Mouse (Mus musculus): ENCODE measurements at regions not wholly inside any gene's neighbourhood (a gene's known extent, or its start where the extent isn't known, plus 50 kb on each side); places are given as distances from the start of the nearest gene placed in this dataset.

DNA sequence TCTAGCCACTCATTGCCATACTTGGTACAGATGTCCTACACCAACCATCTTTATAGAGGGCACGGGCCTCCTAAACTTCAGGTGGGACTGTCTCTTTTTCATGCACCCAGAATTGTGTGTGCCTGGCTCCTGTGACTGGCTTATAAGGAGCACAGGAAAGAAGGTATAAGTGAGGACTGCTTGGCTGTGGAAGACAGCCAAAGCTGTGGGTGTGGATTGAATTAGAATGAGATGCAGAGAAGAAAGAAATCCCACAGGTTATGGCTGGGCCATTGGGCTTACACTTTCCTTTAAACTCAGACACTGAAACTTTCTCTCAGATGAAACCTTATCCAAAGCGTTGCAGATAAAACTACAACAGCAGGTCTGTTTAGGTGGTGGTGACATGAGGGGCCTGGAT lies 239.5 kb upstream of the Fam160b2 start:
- DNase-seq (ENCODE audit: low spot score in 2 of 2) = peak in 1 of 2 experiments; percentile 20

DNA sequence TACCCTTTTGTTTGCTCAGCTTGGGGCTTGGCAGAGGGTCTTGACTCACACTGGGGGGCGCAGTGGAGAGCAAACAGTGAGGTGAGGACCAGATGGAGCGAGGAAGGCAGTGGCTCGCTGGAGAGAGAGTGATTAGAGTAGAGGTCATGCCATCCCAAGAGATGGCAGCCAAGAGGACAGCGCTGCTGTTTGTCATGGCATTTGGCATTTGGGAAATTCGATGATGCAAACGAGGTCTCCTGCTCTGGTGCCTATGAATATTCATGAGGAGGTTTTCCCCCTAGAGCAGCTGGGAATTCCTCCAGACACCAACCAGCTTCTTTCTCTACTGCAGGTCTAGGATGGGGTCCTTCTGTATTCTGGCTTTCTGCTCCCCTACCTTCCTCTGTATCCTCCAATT lies 237.9 kb upstream of the Fam160b2 start:
- DNase-seq (ENCODE audit: low spot score in 2 of 2) = no peak

DNA sequence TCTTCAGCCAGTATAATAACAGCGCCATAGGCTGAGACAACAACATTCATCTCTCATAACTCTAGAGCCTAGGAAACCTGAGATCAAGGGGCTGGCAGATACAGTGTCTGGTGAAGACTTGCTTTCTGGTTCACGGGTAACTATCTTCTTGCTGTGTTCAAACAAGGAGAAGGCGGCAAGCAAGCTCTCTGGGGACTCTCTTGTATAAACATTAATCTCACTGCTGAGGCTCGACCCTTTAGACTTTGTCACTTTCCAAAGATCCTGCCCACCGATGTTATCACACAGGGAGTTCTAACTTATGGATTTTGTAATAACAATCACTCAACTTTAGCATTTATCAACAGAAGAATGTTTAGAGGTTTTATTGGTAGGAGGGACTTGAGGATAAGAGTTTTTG lies 233.6 kb upstream of the Fam160b2 start:
- DNase-seq (ENCODE audit: low spot score in 2 of 2) = no peak

DNA sequence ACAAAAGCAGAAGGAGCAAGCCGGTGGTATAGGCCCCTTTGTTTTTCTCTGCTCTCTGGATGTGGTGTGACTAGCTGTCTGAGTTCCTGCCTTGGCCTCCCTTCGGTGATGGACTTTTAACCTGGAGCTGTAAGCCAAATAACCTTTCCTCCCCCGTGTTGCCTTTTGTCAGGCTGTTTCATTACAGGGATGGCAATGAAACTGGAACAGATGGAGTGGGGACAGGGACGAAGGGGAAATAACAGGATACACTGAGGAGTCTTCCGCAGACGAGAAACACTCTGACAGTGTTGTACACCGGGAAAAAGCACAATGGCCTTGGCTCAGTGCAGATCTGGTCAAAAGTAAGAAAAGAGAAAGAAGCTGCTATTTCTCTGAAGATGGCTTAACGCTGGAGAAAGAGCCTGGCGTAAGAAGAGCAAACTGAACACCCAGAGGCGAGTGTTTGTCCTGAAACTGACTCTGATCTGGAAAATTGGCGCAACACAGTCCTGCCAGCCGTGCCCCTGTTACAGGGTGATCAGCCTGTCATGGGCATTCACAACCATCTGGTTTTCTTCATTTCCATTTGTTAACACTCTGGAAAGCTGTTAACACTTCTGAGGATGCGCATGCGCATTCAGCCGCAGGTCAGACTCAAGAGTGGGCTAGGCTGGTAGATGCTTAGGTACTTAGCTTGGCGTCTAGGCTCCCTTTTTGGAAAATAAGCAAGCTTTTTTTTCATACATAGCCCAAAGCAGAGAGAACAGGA lies 233.0 kb upstream of the Fam160b2 start:
- DNase-seq (ENCODE audit: low spot score in 2 of 2) = no peak

DNA sequence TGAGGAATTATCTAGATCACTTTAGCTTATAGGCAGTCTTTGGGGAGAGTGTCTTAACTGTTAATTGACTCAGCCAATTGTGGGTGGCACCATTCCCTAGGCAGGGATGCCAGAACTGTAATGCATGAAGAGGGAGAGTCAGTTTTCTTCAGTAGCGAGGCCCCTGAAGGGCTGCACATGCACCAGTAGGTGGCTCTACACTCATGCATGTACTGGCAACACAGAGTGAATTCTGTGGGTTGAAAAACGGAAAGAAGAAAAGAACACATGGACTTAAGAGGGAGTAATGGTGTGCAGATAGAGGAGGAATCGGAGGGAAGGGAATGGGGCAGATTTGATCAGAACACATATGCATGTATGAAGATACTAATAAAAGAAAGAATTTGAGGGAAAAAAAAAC lies 232.4 kb upstream of the Fam160b2 start:
- no peak for DNase-seq (ENCODE audit: low spot score in 2 of 2)

Data from right cerebral cortex, postnatal 36 days (tissue).